Mouse (Mus musculus): Measurements from ENCODE around the gene Vdr.

Vdr gene

DNA sequence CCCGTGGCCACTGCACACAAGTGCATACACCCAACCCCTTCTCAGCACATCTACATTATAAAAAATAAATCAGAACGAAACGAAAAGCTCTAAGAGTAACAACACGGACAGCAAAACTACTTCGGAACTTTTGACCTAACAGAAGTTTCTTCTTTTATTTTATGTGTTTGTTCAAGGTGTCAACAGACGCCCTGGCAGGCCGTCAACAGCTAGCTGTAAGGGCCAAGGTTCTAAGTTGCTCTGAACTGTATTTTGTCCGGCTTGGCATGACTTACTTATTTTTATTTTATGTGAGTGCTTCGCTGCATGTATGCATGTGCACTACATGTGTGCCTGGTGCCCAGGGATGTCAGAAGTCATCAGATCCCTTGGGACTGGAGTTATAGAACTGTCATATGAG, 11.4 kb upstream of the Vdr start:
- in situ Hi-C loops (cut with MboI; ENCODE audit: low sequenced_read_pairs), result no loop called here

DNA sequence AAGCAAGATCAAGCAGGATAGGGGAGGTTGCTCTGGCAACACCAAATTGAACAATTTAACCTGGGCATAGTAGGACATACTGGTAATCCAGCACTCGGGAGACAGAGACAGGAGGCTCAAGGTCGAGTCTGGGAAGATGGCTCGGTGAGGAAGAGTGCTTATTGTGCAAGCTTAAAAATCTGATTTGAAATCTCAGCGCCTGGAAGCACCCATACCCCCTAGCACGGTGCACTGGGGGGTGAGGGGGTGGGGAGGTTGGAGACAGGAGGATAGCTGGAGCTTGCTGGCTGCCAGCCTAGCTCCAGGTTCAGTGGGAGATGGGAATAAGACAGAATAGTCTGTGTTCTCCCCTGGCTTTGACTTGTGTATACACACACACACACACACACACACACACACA, 9.9 kb upstream of the Vdr start:
- in situ Hi-C loops (cut with MboI; ENCODE audit: low sequenced_read_pairs), result no loop called here

DNA sequence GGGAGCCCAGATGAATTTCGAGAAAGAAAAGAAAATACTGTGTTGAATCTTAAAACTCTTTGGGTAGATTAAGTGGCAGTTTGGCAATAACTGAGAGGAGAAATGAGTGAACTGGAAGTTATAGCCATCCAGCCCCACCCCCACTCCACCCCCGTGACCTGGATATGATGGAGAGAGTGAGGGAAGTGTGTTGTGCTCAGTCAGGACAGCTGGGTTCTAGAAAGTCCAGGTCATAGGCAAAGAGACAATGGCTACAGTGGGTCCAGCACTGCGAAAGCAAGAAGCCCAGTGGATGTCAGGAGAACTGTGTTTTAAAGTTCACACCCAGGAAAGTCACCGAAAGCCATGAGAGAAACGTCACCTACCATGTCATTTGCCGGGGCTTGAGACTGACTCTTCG, 8.8 kb upstream of the Vdr start:
- in situ Hi-C loops (cut with MboI; ENCODE audit: low sequenced_read_pairs), result no loop called here

DNA sequence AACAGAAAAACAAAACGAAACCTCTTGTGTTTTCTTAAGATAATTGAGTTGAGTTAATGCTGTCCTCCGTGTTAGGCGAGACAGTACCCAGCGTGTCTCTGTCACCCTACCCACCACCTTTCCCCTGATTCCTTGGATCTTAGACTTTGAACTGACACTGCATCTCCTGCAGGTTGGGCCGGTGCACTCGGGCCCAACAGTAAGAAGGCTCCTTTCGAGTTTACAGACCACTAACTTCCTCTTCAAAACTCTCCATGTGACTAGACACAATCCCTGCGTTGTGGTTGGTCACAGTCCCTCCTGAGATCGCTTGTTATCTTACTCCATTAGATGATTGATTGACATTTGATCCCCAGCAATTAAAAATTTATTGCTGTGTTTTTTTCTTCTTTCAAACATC, 7.6 kb upstream of the Vdr start:
- in situ Hi-C loops (cut with MboI; ENCODE audit: low sequenced_read_pairs), result no loop called here

DNA sequence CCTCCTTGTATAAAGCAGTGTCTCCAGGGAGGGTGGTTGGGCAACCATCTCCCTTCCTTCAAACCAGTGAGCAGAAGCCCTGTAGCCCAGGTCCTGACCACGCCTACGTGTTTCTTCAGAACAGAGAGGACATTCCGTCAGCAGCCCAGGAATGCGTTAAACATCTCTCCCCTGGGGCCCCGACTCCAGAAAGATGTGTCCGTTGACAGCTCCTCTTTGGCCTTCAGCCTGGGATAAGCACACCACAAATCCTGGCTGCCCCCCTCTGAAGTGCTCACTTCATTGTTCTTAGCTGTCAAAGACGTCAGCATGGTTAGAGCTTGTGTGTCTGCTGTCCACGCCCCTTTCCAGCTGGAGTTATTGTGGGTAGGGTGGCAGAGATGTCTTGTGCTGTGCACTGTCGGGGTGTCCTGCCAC, 3.9 kb upstream of the Vdr start:
- in situ Hi-C loops (cut with MboI; ENCODE audit: low sequenced_read_pairs), result no loop called here

DNA sequence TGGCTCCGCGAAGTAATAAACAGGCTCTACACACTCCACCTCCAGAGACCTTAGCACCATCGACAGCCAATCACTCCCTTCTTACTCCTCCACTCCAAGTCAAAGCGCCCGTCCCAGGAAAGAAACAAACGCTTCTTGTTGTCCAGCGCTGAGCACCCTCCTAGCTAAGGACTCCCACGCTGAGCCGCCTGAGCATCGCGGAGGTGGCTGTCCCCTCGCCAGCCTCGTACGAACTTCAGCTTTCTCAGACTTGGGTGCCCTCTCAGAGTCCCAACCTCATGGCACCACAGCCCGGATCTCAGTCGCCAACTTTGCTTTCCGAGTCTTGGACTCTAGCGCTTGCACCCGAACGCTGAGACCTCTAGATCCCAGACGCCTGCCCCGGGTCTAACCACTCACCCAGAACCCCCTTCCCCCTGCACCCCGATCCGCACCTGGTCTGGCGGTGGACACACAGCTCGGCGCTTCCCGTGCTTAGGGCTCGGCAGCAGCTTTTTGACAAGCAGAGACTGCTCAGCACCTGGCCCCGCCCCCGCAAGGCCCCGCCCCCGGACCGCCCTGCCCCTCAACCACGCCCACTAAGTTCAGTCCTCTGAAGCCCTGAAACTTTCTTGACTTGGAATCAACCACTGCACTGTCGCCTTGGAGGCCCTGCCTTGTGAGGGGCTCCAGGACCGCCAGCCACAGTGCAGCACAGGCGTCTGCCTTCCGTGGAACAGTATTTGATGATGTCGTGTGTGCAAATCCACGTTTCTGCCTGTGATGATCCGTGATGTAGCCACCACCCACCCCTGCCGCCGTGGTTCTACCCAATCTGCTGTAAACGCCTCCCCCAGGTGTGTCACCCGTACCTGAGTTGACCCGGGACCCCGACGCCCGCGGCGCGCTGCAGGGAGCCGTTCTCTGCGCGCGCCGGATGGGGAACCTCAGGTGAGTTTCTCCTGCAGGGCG, 2.4 kb downstream of the Vdr start:
- in situ Hi-C loops (cut with MboI; ENCODE audit: low sequenced_read_pairs), result no loop called here

DNA sequence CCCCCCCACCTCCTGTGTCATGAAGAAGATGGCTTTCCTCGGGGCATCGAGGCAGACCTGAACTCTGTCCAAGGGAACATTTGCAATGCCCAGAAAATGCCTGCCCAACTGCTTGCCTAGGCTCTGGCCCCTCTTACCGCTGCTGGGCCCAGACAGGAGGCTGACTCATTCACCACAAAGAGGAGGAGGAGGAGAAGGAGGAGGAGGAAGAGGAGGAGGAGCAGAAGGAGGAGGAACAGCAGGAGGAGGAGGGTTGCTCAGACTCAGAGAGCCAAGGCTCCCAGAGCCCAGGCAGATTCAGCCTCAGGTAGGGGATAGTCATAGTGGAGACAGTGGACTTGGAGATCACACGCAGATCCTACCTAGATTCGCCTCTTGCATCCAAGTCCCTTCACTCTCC, 3.2 kb downstream of the Vdr start:
- in situ Hi-C loops (cut with MboI; ENCODE audit: low sequenced_read_pairs), result no loop called here

DNA sequence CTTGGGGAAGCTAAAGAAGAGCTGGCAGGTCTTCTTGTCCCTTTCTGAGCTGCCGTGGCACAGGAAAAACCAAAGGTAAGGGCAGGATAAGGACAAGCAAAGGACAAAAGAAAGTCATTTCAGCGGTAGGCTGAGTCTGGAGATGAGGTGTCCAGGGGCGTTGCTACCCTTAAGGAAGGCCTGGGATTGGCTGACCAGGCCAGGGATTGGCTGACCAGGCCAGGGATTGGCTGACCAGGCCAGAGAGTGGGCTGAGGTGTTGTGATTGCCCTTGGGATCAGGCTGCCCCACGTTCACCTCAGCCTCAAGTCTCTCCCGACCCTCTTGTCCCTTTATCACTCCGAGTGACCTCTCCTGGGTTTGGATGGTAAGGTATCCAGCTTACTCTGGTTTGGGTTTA, 5.1 kb downstream of the Vdr start:
- in situ Hi-C loops (cut with MboI; ENCODE audit: low sequenced_read_pairs), result no loop called here

DNA sequence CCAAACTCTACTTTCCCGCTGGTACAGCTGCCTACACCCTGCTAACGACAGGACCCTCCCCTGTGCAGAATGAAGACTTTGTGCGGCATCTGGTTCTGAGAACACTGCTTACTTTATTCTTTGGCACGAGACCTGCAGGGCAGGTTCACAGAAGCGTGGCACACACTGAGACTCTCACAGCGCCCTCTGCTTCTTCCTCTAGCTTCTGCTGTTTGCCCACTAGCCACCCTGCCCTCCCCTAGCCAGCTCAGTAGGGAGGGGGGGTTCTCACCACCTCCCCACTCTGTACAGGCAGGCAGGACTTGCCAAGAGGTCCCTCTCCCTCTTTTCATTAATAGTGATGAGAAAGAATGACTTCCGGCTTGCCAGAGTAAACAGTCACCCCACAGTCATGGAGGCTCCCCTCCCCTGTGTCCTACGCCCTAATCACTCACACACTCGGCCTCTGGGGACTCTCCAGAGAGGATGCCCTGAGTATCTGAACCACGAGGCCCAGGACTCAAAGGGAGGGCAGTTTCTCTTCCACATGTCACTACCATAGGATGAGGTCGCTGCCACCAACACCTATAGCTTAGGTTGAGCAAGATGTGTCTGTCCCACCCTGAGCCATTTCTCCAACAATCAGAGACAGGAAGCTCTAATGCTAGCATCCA, 6.0 kb downstream of the Vdr start:
- in situ Hi-C loops (cut with MboI; ENCODE audit: low sequenced_read_pairs), result no loop called here

DNA sequence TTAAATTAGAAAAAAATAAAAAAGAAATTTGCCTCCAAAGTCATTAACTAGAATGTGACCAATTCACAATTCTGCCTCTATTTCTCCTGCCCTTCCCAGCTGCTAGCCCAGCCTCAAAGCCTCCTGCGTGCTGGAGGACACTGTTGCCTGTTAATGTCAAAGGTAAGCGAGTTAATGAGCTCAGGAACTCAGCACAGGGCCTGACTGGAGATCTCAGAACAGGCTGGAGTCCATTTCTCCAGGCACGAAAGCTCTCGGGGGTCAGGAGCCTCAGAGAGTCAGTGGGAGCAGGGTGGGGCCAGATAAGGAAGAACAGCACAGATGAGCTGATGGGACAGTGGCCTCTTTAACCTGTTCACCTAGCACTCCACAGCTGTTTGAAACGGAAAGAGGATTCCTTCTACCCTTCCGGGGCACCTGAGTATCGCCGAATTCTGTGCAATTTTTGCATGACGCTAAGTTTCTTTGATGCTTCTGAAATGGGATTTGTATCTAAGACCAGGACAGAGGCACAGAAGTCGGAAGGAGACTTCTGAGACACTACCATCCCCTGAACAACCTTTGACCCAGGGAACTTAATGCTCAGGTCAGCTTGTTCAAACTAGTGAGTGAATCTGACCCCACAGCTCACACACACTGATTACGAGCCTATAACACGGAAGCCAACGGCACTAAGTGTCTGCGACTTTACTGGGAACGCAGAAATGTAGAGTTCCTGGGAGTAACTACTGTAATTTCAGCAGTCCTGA, 7.0 kb downstream of the Vdr start:
- in situ Hi-C loops (cut with MboI; ENCODE audit: low sequenced_read_pairs), result no loop called here

DNA sequence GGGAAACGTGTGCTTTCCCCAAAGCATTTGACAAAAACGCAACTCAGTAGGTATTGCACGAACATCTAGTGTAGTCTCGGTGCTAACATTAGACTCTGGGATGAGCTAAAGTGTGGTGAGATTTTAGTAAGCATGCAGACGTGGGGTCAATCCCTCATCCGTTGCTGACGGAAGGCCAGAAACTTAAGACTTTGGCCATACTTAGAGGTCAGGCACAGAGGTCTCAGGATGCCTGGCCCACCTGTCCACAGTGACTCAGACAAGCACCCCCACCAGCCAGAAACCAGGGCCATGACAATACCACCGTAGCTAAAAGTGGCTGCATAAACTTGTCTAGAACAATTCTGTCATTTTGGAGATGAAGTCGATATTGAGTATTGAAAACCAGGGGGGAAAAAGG, 9.4 kb downstream of the Vdr start:
- in situ Hi-C loops (cut with MboI; ENCODE audit: low sequenced_read_pairs), result no loop called here

DNA sequence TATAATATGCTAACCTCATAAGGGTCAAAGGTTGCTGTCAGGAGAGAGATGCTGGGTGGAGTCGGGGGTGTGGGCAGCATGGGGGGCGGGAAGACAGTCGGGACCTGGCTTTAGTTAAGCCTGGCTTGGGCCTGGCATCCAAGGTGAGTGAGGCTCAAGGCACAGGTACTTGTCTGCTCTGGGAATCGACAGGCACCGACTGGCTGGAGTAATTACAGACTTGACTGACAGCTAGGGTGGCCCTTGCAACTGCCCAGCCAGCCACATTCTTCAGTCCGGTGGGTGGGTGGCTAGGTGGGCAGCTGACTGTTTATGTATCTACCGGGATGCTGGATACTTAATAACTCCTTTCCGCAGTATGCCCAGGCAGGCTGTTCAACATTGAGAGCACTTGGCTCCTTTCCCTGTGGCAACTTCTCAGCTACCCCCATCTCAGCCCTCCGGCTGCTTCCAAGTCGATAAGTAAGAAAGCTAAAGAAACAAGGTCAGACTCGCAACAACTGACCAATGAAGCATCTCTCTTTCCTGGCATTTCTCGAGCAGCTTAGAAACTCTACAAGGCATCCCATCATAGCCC, 10.0 kb downstream of the Vdr start:
- in situ Hi-C loops (cut with MboI; ENCODE audit: low sequenced_read_pairs), result no loop called here

DNA sequence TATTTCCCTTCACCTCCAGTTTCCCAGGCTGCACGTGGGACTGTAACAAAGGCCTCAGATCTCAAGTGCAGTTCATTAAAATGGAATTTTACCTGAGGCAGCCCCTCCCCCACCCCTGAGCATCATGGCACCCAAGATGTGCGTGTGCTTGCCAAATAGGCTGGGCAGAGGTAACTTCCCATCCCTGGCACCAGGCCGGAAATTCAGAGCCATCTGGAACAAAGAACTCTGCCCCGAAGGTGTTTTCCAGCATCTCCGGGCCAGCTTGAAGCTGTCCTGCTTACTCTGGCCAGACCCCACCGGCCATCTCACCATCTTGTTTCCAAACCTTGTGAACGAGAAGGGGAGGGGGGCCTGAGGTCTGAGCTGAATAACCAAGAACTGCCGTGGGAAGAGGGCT, 10.7 kb downstream of the Vdr start:
- in situ Hi-C loops (cut with MboI; ENCODE audit: low sequenced_read_pairs), result no loop called here

DNA sequence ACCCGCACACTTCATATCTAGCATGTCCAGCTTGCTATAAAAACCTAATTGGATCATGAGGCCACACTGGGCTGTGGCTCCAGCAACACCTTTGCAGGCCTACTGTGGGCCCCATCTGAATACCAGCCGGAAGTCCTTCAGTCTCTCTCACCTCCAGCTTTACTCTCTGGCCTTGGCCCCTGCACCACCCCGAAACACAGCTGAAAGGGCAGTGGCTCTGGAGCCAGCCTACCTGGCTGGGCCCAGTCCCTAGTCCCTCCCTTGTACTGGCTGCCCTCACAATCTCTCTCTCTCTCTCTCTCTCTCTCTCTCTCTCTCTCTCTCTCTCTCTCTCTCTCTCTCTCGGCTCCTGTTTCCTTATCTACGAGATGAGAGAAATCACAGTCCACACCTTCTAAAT, 11.6 kb downstream of the Vdr start:
- in situ Hi-C loops (cut with MboI; ENCODE audit: low sequenced_read_pairs), result no loop called here

DNA sequence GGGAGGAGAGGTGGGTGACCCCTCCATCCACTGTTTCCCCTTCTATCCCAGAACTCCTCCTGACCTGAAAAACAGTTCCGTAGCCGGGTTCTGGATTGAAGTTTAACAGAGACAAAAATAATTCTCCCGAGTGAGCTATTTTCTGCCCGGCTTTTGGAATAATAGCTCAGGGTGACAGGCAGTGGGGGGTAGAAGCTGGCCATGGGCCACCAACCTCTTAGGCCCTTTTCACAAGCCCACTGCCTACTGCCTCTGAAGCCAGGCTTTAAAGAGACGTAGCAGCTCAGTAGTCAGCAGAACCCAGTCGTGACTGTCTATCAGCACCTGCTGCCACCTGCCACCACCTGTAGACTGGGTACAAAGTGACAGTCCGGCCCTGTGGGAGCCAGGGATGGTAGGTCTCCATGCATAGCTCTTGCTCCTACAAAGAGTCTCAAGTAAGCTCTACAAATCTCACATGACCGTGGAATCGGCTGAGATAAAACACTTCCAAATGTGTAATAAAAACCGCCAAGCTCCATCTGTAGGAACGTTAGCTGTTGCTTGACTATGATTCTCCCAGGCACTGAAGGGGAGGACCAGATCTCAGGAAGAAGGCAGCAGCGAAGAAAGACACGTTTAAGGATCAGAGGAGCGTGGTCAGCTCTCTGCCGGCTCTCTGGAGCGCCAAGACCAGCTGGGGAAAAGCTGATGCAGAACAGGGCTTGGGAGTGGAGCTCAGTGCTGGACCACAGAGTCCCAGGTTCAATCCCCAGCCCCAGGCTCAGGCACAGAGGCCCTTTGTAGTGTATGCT, 13.4 kb downstream of the Vdr start:
- in situ Hi-C loops (cut with MboI; ENCODE audit: low sequenced_read_pairs), result no loop called here

DNA sequence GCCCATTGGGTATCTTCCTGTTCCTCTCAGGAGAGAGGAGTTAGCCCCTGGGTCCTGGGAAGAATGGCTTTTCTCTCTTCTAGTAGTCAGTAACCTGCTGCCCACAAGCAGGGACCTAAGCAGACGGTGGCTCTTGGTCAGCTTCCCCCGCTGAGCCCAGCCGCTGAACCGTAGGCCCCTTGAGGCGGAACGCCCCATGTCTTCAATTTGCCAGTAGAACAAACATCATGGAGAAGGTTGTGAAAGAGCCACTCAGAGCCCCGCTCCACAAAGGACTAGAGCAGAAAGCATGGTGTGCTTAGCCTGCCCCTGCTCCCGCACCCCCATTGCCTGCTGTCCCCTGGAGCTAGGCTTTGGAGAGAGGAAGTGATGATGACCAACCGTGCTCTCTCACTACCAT, 14.1 kb downstream of the Vdr start:
- in situ Hi-C loops (cut with MboI; ENCODE audit: low sequenced_read_pairs), result no loop called here

DNA sequence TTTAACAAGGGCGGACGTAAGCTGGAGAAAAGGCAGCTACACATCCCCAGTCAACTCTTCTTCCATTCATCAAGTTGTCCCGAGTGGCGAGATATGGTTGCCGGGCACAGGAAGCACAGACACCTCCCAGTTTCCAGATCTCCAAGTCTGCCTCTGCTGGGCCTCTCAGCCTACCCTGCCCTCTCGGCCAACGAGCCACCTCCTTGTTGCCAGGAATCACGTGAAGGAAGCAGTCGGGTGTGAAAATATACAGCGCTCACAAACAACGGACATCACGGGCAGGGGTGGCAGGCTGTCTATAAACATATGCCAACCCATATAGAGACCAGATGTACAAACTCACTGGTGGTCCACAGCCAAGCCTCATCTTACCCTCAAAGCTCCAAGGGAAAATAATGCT, 14.6 kb downstream of the Vdr start:
- in situ Hi-C loops (cut with MboI; ENCODE audit: low sequenced_read_pairs), result no loop called here

DNA sequence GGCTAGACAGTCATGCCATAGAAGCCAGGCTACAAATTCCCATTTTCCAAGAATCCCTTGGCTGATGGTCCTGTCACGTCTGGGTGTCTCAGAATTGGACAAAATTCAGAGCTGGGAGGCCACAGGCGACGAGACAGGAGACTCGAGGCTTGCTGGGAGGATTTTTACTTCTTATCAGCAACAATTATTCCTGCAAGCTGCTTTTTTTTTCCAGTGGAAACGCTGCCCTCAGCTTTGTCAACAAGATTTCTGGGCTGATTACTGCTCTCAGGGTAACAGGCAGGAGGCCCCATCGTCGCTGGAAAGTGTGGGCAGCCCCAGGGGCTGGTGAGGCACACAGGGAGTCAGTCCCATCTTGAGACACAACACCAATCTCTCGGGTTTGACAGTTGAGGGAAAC, 17.9 kb downstream of the Vdr start:
- in situ Hi-C loops (cut with MboI; ENCODE audit: low sequenced_read_pairs), result no loop called here

DNA sequence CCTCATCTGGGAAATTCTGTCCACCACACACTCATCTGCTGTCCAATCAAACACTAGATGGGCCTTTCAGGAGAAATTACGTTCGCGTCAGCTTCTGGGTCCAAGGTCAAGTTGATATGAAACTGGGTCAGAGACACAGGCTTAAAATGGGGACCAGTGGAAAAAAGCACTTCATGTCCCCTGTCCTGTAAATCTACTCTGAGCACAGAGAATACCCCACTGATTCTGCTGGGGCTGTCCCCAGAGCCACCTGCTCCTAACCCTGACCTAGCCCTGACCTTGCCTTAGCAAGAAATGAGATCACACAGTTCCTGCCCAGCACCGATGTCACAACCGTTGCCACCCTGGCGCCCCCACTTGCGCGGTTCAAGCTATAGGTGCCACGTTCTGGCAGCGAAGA, 20.0 kb downstream of the Vdr start:
- in situ Hi-C loops (cut with MboI; ENCODE audit: low sequenced_read_pairs), result no loop called here

DNA sequence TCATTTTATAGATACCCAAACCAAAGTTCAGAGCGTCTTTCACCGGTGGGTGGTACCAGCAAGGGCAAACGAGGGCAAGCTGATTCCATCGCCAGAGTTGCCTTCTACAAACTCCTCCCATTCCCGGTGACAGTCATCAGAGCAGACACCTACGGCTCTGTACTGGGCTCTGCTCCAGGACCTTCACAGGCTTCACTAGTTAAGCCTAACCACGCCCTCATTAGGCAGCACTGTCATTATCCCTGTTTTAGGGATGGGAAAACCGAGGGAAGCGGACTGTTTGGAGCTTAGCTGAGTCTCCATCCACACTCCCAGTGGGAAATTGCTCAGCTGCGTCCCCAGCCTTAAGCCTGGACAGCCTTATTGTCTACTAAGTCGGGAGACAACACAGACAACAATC, 20.4 kb downstream of the Vdr start:
- in situ Hi-C loops (cut with MboI; ENCODE audit: low sequenced_read_pairs), result no loop called here

Data from CH12F3 (cell line).